Mouse (Mus musculus) kidney, adult 9 months (tissue): Measurements from ENCODE around the gene Bex4.
"Not testable (repeated sequence)": the region's sequence is repeated elsewhere in the genome, so short reads cannot be mapped to it uniquely, and the experiment has no call there.

Experiments used
- DNase-seq: peaks from one replicate; pipeline ENCODE4 v3.0.0; 2022

The Bex4 gene

GRCm38 (mm10) chrX:136138827-136139639, at the start of gene Bex4:
Gene Bex4 (plus strand): TSS chrX:136138996.
- not testable (repeated sequence) for DNase-seq

- no peak for DNase-seq
Measured at GRCm38 (mm10) chrX:136092497-136093279, 46.1 kb upstream of the Bex4 start.

GRCm38 (mm10) chrX:136094421-136094820, 44.4 kb upstream of the Bex4 start:
- no peak for DNase-seq

- DNase-seq = no peak
Measured at GRCm38 (mm10) chrX:136104046-136104723, 34.6 kb upstream of the Bex4 start.

GRCm38 (mm10) chrX:136104724-136105088, 34.1 kb upstream of the Bex4 start:
- no peak for DNase-seq

GRCm38 (mm10) chrX:136107942-136108341, 30.9 kb upstream of the Bex4 start:
- DNase-seq = peak; percentile 42

- DNase-seq = no peak
Measured at GRCm38 (mm10) chrX:136115015-136115414, 23.8 kb upstream of the Bex4 start.

GRCm38 (mm10) chrX:136115419-136115961, 23.3 kb upstream of the Bex4 start:
- no peak for DNase-seq

GRCm38 (mm10) chrX:136127038-136127743, 11.6 kb upstream of the Bex4 start:
- DNase-seq = no peak

GRCm38 (mm10) chrX:136127744-136128064, 11.1 kb upstream of the Bex4 start:
- peak; percentile 52 for DNase-seq

GRCm38 (mm10) chrX:136135559-136135958, 3.2 kb upstream of the Bex4 start:
- DNase-seq = no peak

- DNase-seq = not testable (repeated sequence)
Measured at GRCm38 (mm10) chrX:136139640-136140004, 826 bp downstream of the Bex4 start.

- no peak for DNase-seq
Measured at GRCm38 (mm10) chrX:136141385-136141784, 2.6 kb downstream of the Bex4 start.

- DNase-seq = no peak
Measured at GRCm38 (mm10) chrX:136143711-136144110, 4.9 kb downstream of the Bex4 start.

GRCm38 (mm10) chrX:136144195-136144594, 5.4 kb downstream of the Bex4 start:
- DNase-seq = no peak

GRCm38 (mm10) chrX:136170625-136171024, 31.8 kb downstream of the Bex4 start:
- no peak for DNase-seq

- DNase-seq = peak; percentile 51
Measured at GRCm38 (mm10) chrX:136171189-136172117, 32.7 kb downstream of the Bex4 start.

GRCm38 (mm10) chrX:136172118-136172551, 33.3 kb downstream of the Bex4 start, which contains the start of gene Tceal8:
Gene Tceal8 (minus strand): TSS chrX:136172342.
- peak; percentile 82 for DNase-seq

GRCm38 (mm10) chrX:136172786-136173185, 34.0 kb downstream of the Bex4 start:
- DNase-seq = no peak

- no peak for DNase-seq
Measured at GRCm38 (mm10) chrX:136180897-136181553, 42.2 kb downstream of the Bex4 start.

GRCm38 (mm10) chrX:136183107-136183506, 44.3 kb downstream of the Bex4 start:
- no peak for DNase-seq
